Comparison of ENCODE assay signal across 28 mouse cellular contexts in genomic region chr2:10565491-10565890, GRCm38 (mm10).
"Had no signal": no experiment of that assay in that cellular context is flagged by ENCODE, and none has a peak within 500 bp of the region (broad histone marks: within the 10 kb centered on the region; RNA-seq: fewer than 3 reads in every experiment).

No protein-coding gene starts in this region.

- H3K4me3 ChIP-seq: embryonic facial prominence, embryonic 10.5 days; embryonic facial prominence, embryonic 12.5 days; embryonic facial prominence, embryonic 13.5 days; embryonic facial prominence, embryonic 15.5 days; erythroblast, embryonic 14.5 days; forebrain, embryonic 10.5 days; forebrain, embryonic 12.5 days; forebrain, embryonic 13.5 days; forebrain, embryonic 15.5 days; gastrocnemius, adult 2 months; heart, adult 2 months had no signal

- ATAC-seq: forebrain, embryonic 13.5 days; forebrain, embryonic 14.5 days; forebrain, embryonic 15.5 days; forebrain, embryonic 16.5 days; forebrain, postnatal 0 days had no signal

- H3K4me1 ChIP-seq: embryonic facial prominence, embryonic 12.5 days; embryonic facial prominence, embryonic 15.5 days; forebrain, embryonic 10.5 days; forebrain, embryonic 12.5 days; forebrain, embryonic 13.5 days had no signal

- H3K27ac ChIP-seq: embryonic facial prominence, embryonic 10.5 days; embryonic facial prominence, embryonic 12.5 days; embryonic facial prominence, embryonic 13.5 days; embryonic facial prominence, embryonic 15.5 days; forebrain, embryonic 10.5 days; forebrain, embryonic 12.5 days; forebrain, embryonic 13.5 days; forebrain, embryonic 15.5 days; gastrocnemius, adult 2 months; heart, adult 2 months had no signal

- H3K9me3 ChIP-seq: embryonic facial prominence, embryonic 10.5 days; embryonic facial prominence, embryonic 12.5 days; embryonic facial prominence, embryonic 13.5 days; embryonic facial prominence, embryonic 15.5 days; forebrain, embryonic 10.5 days; forebrain, embryonic 12.5 days; forebrain, embryonic 13.5 days; forebrain, embryonic 15.5 days had no signal

- H3K36me3 ChIP-seq: embryonic facial prominence, embryonic 10.5 days; embryonic facial prominence, embryonic 12.5 days; embryonic facial prominence, embryonic 13.5 days; embryonic facial prominence, embryonic 15.5 days; forebrain, embryonic 10.5 days; forebrain, embryonic 12.5 days; forebrain, embryonic 15.5 days had no signal

- H3K4me2 ChIP-seq: embryonic facial prominence, embryonic 12.5 days; embryonic facial prominence, embryonic 13.5 days; embryonic facial prominence, embryonic 15.5 days; forebrain, embryonic 12.5 days; forebrain, embryonic 13.5 days; forebrain, embryonic 15.5 days had no signal

- DNase-seq: cerebellum, adult 2 months; cerebellum, adult 8-10 months; cerebellum, adult 9-10 months; cerebellum, adult 9-11 months; cerebellum, postnatal 10 days; cerebellum, postnatal 14 days; cerebellum, postnatal 25 days; cerebellum, postnatal 36 days; embryo, embryonic 11 days; forebrain, postnatal 0 days; gastrocnemius, adult 2 months; gastrocnemius, postnatal 10 days; gastrocnemius, postnatal 14 days; gastrocnemius, postnatal 25 days; gastrocnemius, postnatal 36 days; heart, adult 18-20 months; heart, adult 2 months had no signal

- H3K9ac ChIP-seq: embryonic facial prominence, embryonic 12.5 days; embryonic facial prominence, embryonic 13.5 days; embryonic facial prominence, embryonic 15.5 days; forebrain, embryonic 12.5 days; forebrain, embryonic 13.5 days; forebrain, embryonic 15.5 days; forebrain, postnatal 0 days had no signal

- H3K27me3 ChIP-seq: embryonic facial prominence, embryonic 12.5 days; embryonic facial prominence, embryonic 13.5 days; embryonic facial prominence, embryonic 15.5 days; forebrain, embryonic 12.5 days; forebrain, embryonic 13.5 days; forebrain, embryonic 15.5 days had no signal
